Mouse (Mus musculus) heart, postnatal 36 days (tissue): Measurements from ENCODE around the gene Farsb. TPM values are rescaled to one million over a fixed set of nuclear protein-coding genes. Genes with fewer than 3 reads are reported as not detected.
A peak's percentile ranks its signal among the peaks of the same experiment; 100 is the strongest.

ENCODE experiments used
- DNase-seq, 2 experiments: peaks; one replicate each; pipeline ENCODE4 v3.0.0; 2021 to 2022
- intact Hi-C: fragments of 180-260 bp; cut with DNase I; formaldehyde crosslinking; loops from one replicate; pipeline ENCODE4 v1.15.1; 2025
- total RNA-seq, 2 experiments: library from RNA; stranded (reverse); gene quantifications; 2 replicates each; pipeline ENCODE4 v1.2.3; 2021

The Farsb gene
- total RNA-seq, 2 experiments from 2014 or later, result 49.0 to 50.0 TPM

DNA sequence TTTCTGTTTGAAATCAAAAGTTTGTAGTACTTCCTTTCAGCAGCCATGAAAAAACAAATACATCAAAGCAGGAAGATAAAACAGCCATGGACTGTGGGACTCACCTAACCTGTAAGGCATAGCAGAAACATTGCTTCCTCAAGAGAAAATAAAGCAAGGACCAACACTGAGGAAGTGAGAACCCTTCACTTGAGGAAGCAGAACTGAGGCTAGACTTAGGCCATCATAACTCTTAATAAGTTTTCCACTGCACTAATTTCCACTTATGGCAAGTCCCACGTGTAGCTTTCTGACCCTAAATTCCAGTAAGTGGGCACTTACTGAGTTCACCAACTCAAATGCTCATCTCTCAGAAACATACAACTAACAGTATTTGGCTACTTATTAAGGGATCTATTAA is 1.4 kb upstream of the Farsb start:
- intact Hi-C loops, result no loop called here
- DNase-seq, result no peak

GRCm38 (mm10) chr1:78488427-78488751 is 308 bp downstream of the Farsb start:
- no peak for DNase-seq
- intact Hi-C loops, result no loop called here

- no peak for DNase-seq
- intact Hi-C loops, result no loop called here
These were observed 4.3 kb downstream of the Farsb start for GRCm38 (mm10) chr1:78484361-78484760.

- DNase-seq, result no peak
- intact Hi-C loops, result no loop called here
These were observed 5.3 kb downstream of the Farsb start for GRCm38 (mm10) chr1:78483430-78483829.

DNA sequence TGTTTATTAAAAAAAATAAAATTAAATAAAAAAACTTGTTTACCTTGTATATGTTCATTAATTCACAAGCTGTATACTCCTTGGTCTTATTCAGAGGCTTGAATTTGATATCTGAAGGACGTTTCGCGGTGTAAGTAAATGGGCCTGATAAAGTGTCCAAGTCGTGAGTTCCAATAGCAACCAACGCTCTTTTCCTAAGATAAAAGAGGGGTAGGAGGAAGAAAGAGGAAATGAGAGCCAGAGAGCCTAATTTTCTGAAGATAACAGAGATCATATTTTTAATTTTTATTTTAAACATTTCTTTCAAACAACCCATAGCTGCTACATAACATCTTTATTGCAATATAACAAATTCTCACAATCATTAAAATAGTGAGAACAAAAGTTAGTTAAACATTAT is 16.3 kb downstream of the Farsb start:
- DNase-seq, result no peak
- intact Hi-C loops, result no loop called here

- intact Hi-C loops, result loop anchor here (10.0 kb wide), 1 partner anchor 480 kb away; no protein-coding TSS in a partner anchor
- DNase-seq, result peak in 1 of 2 experiments; percentile 17
These were observed 34.0 kb downstream of the Farsb start for GRCm38 (mm10) chr1:78454659-78455058.

GRCm38 (mm10) chr1:78453886-78454285 is 34.8 kb downstream of the Farsb start:
- intact Hi-C loops, result loop anchor here (10.0 kb wide), 1 partner anchor 479 kb away; no protein-coding TSS in a partner anchor
- DNase-seq, result no peak

GRCm38 (mm10) chr1:78452544-78452943 is 36.2 kb downstream of the Farsb start:
- intact Hi-C loops, result loop anchor here (10.0 kb wide), 1 partner anchor 478 kb away; no protein-coding TSS in a partner anchor
- no peak for DNase-seq

DNA sequence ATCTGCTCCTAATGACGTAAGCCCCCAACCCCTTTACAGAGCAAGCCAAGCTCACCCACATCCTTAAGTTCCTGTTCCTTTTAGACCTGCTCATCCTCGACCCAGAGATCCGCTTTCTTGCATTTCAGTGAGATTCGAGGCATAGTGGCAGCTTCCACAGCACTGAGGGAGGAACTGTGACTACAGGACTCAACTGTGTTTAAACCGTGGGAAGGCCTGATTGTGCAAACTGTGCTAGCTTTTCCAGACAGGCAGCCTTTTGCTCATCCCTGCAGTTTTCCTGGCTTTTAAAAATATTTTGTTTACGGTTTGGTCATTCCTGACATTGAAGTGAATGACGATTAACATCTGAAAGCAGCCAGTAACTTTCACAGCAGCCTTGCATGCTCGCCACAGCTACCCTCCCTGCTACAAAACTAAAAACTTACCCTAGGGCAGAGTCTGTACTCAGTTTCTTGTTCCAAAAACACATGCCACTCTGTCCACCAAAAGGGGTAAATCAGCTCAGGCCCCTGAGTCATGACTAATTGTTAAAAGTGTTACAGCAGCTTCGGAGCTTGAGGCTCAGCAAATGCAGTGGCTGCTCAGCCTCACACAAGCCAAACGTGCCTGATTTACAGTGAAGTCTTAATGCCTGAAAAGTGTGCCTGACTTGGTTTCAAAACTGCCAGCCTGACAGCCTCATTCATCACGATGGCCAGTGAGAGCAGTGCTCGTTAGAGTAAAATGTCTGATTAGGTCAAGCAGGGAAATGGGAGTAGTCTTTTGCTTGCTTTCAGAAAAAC is 37.4 kb downstream of the Farsb start:
- intact Hi-C loops, result loop anchor here (10.0 kb wide), 1 partner anchor 476 kb away; no protein-coding TSS in a partner anchor
- DNase-seq, result no peak

GRCm38 (mm10) chr1:78448091-78448490 is 40.6 kb downstream of the Farsb start:
- DNase-seq, result no peak
- intact Hi-C loops, result no loop called here

- intact Hi-C loops, result no loop called here
These were observed 42.0 kb downstream of the Farsb start for GRCm38 (mm10) chr1:78446742-78447141.

GRCm38 (mm10) chr1:78446232-78446631 is 42.5 kb downstream of the Farsb start:
- intact Hi-C loops, result no loop called here
- no peak for DNase-seq

More at GRCm38 (mm10) chr1:78446742-78447141, 42.0 kb downstream of the Farsb start:
- no peak for DNase-seq

- intact Hi-C loops, result no loop called here
- DNase-seq, result no peak
These were observed 45.6 kb downstream of the Farsb start for GRCm38 (mm10) chr1:78443056-78443455.

DNA sequence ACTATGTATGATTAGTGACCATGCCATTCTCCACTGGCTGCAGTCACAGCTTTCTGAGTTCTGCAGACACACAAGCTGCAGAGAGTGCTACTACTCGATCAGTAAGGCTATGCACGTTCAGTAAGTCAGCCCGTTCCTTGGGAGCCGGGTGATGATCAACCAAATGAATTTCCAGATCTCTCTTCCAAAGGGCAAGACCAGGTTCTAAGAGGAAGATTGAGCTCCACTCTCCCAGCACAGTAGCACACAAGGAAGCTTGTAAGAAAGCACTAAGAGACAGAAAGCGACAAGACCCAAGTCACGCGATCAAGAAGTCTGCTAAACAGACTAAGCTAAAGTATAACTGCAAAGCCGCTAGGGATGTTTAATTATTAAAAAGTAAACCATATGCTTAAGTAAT is 48.0 kb downstream of the Farsb start:
- intact Hi-C loops, result no loop called here
- no peak for DNase-seq

DNA sequence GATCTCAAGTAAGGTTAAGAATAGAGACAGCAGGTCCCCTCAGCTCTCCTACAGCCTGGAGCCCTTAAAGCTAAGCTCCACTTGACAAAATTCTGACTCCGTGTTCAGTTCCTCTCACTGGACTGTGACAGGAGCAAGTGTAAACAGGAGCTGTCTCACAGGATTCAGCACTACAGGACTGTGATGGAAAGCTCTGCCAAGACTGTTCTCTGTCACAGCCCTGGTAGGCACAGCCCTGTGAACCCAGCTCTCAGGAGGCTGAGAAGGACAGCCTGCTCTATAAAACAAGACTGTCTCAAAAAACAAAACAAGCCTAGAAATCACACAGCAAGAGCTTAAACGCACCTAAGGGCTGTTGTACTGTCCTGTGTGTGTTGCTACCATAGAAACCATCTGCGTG is 51.5 kb downstream of the Farsb start:
- no peak for DNase-seq
- intact Hi-C loops, result no loop called here

- intact Hi-C loops, result no loop called here
- no peak for DNase-seq
These were observed 52.3 kb downstream of the Farsb start for GRCm38 (mm10) chr1:78436445-78436844.

DNA sequence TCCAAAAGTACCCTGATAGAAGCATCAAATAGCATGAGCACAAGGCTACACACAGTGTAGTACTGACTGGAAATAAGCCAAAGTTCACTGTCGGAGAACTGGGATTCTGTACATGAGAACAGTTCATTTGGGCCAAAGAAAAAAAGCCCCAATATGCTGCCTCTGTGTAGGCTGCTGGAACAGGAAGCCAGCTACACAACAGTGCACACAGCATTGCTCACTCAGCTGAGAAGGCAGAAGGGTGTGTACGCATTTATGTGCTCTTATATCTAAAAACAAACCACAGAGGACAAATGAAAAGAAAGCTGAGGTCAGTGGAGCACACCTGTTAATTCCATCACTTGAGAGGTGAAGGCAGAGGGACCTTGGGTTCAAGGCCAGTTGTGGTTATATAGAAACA is 52.7 kb downstream of the Farsb start:
- DNase-seq, result no peak
- intact Hi-C loops, result no loop called here

- no peak for DNase-seq
- intact Hi-C loops, result no loop called here
These were observed 55.2 kb downstream of the Farsb start for GRCm38 (mm10) chr1:78433472-78433871.

DNA sequence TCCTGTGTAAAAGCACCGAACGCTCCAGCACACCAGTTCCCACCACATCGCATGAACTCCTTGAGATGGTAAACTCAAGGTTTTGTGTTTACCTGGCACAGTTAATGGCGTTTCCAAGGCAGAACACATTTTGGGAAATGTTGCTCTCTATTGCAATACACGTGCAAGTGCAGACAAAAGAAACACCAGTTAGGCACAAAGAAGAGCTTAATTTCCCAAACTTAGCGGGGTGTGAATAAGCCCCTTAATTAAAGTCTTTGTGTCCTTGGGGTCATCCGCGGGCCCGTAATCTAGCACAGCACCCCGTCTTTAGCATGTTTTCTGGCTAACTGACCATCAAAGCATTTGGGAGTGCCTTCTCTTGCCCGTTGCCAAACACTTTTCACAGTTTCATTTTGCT is 59.8 kb downstream of the Farsb start:
- DNase-seq, result no peak
- intact Hi-C loops, result loop anchor here (10.0 kb wide), 1 partner anchor 484 kb away; no protein-coding TSS in a partner anchor

DNA sequence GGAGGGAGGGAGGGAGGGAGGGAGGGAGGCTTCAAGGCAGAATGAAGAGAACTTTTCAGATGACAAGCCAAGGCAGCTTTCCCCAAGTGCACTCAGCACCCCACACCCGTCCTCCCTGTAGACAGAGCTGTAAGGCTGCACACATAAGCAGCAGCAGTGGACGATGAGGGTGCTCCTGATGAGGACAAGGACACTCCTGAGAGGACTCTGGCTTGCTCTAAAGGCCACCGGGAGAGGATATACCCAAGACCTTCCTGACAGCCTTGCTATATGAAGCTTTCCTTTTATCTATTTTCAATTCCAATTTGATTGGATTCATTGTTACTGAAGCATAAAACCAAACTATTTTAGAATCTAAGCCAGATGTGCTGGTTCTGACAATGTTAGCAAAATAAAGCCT is 61.9 kb downstream of the Farsb start:
- no peak for DNase-seq
- intact Hi-C loops, result loop anchor here (10.0 kb wide), 1 partner anchor 482 kb away; no protein-coding TSS in a partner anchor

GRCm38 (mm10) chr1:78425793-78426700 is 62.6 kb downstream of the Farsb start:
- intact Hi-C loops, result loop anchor here (10.0 kb wide), 1 partner anchor 481 kb away; no protein-coding TSS in a partner anchor
- DNase-seq, result peak in 1 of 2 experiments; percentile 14
